Mouse (Mus musculus): Measurements from ENCODE around the gene Hist2h2aa1.

- no peak for TF ChIP-seq CTCF (IDR thresholded peaks at IDR 0.05; ENCODE audit: insufficient read depth, low read length)
- no peak; the same call in 1 of the 2 replicates for TF ChIP-seq POLR2A (IDR thresholded peaks at IDR 0.05; ENCODE audit: borderline replicate concordance, extremely low read depth, low read depth, low read length)
Measured at GRCm38 (mm10) chr3:96219191-96219641, 26.1 kb upstream of the Hist2h2aa1 start.

Data from lung, adult 2 months (tissue).